Mouse (Mus musculus) natural killer cell, adult 2 months (primary cell): Measurements from ENCODE around the gene Psmd4.
"Not testable (repeated sequence)": the region's sequence is repeated elsewhere in the genome, so short reads cannot be mapped to it uniquely, and the experiment has no call there.

ENCODE experiments used
- DNase-seq, 2 experiments: peaks; one replicate each; pipeline ENCODE4 v3.0.0; 2022; ENCODE audit warnings: low spot score in 2 of 2

Gene Psmd4

DNA sequence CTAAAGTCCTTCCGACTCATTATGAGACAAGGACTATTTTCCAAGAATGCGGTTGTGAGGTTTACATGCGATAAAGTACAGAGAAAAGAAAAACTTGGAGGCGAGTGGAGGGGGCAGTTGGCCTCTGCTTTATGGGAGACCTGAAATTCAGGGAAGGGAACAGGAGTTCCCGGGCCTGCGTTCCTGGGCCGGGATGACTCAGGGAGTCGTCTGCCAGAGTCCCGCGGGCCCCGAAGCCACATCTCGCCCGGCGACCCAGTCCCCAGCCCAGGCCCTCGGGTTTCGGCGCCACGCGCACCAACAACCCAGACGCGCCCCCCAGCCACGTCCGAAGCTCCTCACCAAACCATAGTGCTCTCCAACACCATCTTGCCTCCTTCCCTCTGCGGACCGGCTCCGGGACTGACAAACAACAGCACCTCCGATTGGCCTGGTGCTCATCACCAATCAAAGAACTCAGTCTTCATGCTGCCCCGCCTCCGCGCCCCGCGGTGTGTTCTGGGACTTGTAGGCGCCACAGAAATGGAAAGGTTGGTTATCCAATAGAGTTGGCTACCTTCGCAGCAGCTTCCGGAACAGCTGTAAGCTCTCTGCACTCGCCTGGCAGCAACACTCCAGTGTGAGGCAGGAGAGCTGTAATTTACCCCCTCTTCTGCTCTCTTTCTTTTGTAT lies at the start of gene Psmd4:
Gene Psmd4 (minus strand): TSS at position 449 of the 672 bp plus-strand sequence.
- peak; percentile 96 to 97 for DNase-seq

DNA sequence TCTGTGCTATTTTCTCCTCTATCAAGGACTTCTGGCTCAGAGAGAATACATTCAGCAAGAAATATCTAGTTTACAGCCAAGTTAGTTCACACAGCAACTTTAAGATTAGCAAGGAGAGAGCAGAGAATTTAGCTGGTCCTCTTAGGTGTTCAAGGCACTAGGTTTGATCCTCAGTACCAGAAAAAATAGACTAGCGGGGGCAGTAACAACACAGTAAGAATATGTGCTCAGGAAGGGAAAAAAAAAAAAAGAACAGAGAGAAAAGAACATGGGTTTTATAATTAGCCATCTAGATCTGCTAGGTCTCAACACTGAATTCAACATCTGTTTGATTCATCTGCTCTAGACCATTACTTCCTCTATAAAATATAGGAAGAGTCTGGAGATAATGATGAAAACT lies 45.7 kb upstream of the Psmd4 start:
- DNase-seq, result no peak

DNA sequence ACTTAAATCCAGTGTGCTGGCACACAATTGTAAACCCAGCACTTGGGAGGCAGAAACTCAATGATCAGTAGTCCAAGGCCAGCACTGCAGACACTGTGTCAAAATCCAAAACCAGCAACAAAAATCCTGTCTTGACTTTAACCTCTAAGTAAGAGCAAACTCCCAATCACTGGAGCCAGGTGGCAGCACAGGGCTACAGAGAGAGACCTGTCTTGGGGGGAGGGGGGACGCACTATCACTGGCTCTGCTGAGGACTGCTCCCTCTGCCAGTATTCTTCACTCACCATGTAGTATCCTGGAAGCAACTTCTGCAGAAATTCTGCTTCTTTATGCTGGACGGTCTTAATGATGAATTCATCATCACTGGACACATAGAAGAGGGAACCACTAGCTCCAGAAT lies 29.2 kb upstream of the Psmd4 start:
- DNase-seq, result no peak

DNA sequence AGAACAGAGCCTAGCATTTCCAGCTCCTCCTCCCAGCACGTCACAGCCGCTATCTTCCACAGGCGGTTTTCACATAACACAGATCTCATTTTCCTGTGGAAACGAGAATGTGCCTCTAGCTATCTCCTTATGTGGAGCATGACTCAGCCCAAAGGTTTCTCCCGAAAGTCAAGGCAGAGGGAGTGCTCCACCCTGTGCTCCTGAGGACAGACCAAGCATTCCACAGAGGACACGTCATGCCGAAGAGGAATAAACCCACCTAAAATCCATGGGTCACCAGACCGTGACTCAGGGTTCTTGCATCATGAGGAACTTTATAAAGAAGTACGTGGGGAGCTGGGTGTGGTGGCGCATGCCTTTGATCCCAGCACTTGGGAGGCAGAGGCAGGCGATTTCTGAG lies 24.2 kb upstream of the Psmd4 start:
- DNase-seq, result no peak

DNA sequence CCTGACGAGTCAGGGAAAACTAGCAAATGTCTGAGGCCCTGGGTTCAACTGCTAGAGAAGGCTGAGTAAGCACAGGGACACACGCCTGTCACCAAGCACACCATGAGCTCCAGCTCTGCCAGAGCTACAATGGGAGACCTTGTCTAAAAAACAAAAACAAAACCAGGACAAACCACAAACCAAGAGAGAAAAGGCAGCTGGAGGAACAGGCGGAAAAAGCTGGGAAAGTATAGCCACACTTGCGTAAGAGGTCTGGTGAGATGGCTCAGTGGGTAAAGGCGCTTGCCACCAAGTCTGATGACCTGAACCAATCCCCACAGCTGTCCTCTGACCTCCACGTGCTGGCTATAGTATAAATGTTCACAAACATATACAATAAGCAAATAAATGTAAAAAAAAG lies 23.7 kb upstream of the Psmd4 start:
- DNase-seq, result no peak

DNA sequence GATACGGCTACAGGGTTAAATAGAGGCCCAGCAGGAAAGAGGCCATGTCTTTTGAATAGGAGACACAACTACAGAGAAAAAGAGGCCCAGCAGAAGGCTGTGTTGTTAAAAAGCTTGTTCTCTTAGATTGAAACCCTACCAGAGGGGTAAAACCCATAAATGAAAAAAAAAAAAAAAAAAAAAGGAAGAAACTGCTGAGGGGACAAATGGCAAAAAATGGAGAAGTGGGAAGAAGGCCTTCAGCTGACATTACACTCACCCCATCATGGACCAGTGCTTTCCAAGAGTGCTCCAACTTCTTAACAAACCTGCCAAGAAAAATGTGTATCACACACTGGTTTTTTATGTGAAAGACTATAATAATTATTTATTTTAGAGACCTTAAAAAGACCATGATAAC lies 23.1 kb upstream of the Psmd4 start:
- DNase-seq, result no peak

DNA sequence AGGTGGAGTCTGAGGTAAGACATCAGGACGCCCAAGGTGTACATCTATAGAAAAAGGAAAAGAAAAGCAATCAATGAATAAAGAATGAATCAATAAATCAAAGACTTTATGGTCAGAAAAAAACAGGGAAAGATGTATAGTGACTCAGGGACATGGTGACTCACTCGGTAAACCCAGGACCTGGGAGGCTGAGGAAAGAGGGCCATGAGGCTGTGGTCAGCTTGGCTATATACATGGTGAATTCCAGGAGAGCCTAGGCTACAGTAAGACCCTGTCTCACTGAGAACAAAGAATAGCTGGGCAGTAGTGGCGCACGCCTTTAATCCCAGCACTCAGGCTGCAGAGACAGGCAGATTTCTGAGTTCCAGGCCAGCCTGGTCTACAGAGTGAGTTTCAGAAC lies 21.3 kb upstream of the Psmd4 start:
- DNase-seq, result no peak

DNA sequence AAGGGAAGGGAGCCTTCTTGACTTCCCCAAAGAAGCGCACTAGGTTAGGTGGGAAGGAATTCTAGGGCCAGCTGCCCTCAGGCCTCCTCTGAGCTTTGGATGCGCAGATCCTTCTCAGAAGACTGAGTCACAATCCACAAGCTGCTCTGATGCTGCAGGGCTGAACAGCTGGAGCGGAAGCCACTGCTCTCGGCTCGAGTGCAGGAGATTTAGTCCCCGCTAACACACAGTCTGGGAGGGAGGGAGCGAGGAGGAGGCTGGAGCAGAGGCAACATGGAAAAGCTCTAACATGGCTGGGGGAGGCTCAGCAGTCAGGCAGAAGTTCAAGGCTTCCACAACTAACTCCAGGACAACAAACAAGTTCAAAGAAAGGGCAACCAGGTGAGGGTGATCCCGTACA lies 15.7 kb upstream of the Psmd4 start:
- DNase-seq, result no peak

DNA sequence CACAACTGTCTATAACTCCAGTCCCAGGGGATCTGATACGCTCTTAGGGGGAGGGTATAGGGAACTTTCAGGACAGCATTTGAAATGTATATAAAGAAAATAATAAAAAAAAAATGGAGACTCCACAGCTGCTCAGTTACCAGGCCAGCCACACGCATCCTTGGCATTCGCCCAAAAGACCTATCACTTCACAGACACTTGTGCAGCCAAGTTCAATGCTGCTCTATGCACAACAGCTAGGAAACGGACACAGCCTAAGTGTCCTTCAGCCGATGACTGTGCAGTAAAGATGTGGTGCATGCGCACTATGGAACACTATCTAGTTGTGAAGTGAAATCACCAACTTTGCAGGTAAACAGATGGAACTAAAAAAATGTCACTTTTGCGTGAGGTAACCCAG lies 13.9 kb upstream of the Psmd4 start:
- no peak for DNase-seq

DNA sequence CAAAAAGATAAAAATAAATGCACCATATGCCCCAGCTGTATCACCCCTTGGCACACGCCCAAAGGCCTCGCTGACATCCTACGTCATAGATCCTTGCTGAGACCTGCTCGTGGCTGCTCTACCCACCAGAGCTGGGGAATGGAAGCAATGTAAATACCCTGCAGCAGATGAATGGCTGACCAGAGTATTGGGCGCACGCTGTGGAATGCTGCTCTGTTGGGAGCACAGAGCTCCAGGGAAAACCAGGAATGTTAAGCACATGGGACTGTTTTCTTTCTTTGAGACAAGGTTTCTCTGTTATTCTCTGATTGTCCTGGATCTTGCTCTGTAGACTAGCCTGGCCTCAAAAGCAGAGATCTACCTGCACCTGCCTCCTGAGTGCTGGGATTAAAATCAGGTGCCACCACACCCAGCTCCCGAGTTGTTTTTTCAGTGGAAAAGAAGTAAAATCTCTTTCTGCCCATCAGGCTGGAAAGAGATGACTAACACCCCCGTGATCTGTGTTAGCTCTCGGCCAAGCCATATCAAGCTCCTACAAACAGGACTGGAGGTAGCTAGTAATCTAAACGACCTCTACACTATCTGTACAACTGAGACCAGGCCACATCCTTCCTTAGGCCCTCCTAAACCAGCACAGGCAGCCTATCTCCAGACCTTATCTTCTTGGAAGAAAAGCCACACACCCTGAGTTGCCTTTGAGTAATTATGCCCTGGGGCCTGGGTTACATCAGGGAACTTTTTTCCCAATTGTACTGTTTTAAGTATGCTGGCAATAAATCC lies 12.3 kb upstream of the Psmd4 start:
- DNase-seq, result no peak

DNA sequence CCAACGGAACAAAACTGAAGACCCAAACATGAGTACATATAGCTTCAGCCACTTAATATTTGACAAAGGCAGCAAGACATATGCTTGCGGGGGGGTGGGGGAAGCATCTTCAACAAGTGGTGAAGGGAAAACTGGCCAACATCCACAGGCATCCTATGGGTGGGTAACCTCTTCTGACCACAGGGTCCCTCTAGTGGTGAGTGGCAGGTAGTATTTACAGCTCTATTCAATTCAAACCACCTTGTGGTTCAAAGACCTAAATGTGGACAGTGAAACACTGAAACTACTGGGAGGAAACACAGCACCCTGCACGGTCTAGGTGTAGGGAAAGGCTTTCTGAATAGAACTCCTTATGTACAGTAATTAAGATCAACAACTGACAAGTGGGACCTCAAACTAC lies 11.3 kb upstream of the Psmd4 start:
- peak; percentile 31 to 34 for DNase-seq

DNA sequence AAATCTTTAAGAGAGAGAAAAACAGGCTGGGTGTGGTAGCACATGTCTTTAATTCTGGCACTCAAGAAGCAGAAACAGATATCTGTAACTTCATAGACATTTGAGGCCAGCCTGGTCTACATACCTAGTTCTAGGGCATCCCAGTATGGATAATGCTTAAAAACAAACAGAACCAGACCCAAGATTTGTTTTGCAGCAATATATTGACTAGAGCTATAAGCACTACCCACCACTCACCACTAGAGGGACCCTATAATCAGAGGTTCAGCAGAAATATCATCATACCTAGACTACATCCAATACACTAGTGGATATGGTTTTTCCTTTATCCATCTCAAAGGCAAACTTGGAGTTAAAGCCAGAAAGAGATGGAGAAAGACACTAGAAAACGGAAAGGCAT lies 10.5 kb upstream of the Psmd4 start:
- peak; percentile 51 to 57 for DNase-seq

DNA sequence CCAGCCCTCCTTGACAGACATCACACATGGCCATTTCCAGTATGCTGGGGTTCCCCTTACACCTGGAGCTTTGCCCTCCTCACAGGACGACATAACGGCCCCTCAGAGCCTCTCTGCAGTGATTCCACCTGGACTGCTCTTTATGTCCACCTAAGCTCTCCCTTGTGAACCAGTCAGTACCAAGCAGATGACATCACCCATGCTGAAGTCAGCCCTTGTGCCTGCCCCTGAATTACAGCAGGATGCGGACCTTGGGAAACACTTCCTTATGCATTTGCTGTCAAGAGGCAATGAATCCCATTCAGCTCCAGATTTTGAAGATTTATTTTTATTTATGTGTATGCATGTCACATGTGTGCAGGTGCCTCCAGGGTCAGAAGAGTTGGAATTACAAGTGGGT lies 5.5 kb upstream of the Psmd4 start:
- no peak for DNase-seq

DNA sequence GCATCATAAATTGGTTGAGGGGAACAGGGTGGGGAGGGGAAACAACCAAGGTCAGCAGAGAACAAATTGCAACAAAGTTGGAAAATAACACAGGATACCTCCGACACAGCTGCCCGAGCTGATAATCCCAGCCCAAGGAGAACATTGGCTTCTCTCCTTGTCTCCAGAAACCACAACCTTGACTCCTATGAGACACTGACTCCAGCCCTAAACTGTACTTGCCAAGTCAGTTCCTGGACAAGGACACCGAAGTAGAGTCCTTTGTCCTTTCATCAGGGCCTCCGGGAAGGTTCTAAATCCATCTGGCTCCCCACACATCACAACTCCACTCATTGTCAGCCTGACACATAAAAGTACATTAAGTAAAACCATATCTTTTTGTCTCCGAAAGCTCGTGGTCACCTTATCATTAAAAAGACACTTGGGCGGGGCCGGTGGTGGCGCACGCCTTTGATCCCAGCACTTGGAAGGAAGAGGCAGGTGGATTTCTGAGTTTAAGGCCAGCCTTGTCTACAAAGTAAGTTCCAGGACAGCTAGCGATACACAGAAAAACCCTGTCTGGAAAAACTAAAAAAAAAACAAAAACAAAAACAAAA lies 4.1 kb upstream of the Psmd4 start:
- DNase-seq, result no peak

DNA sequence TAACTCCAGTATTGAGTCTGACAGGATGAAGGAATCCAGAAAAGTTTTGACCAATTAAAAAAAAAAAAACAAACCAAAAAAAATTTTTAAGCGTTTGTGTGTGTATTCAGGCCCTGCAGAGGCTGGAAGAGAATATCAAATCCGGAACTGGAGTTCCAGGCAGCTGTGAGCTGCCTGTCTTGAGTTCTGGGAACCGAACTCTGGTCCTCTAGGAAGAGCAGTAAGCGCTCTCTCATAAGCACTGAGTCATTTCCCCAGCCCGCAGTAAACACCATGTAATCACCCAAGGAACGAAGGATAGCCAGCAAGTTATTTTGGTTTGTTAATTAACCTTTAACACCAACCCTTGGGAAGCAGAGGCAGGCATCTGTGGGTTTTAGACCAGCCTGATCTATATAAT lies 837 bp upstream of the Psmd4 start:
- no peak for DNase-seq

DNA sequence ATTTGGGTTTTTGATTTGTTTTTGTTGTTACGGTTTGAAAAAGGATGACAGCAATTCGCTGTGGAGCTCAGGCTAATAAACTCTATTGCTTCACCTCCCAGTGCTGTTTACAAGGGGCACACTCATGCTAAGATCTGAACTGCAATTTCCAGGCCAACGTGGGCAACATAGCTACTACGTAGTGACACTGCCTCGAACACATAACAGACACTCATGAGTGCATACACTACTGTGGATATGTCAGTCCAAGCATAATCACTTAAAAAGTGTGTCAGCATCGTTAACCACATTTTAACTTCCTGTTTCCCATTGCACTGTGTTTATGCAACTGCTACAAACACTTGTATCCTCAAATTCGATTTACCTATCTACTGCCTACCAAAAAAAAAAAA lies 420 bp upstream of the Psmd4 start:
- no peak for DNase-seq

DNA sequence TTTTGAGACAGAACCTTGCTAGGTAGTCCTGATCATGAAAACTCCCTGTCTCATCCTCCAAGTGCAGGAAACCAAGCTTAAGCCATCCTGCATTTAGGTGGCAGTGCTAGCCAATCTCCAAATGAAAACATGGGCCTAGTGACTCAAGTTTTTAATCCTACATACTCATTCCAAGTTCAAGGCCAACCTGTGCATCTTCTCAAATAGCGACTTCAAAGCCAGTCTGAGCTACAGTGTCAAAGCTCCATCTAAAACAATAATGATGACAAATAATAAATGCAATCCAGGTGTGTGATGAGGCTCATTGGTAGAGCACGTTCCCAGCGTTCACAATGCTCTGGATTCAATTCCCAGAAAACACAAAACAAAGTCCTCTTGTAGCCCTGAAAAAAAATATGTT lies 789 bp downstream of the Psmd4 start:
- DNase-seq, result no peak

DNA sequence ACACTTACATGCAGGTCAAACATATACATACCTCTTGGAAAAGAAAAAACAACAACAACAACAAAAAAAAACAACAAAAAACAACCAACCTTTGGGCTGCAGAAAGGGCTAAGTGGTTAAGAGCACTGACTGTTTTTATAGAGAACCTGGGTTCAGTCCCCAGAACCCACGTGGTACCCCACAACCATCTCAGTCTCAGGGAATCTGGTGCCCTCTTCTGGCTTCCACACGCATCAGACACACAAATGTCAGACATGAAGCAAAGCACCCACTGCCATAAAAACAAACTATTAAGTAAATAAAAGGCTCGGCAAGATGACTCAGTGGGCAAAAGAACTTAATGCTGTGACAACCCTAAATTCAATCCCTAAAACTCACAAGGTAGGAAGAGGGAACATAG lies 12.5 kb downstream of the Psmd4 start:
- no peak for DNase-seq

DNA sequence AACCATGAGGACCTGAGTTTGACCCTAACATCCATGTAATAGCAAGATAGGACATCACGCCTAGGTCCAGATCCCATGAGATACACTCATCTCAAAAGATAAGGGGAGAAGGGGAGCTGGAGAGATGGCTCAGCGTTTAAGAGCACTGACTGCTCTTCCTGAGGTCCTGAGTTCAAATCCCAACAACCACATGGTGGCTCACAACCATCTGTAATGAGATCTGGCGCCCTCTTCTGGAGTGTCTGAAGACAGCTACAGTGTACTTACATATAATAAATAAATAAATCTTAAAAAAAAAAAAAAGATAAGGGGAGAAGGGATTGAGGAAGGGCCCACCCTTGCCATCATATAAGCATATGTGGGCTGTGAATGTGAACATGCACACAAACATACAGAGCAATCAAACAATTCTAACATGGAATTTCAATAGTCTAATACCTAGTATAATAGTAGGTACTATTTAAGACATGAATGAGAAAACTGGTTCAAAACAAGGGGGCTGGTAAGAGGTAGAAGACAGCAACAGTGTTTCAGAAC lies 13.1 kb downstream of the Psmd4 start:
- not testable (repeated sequence) for DNase-seq

DNA sequence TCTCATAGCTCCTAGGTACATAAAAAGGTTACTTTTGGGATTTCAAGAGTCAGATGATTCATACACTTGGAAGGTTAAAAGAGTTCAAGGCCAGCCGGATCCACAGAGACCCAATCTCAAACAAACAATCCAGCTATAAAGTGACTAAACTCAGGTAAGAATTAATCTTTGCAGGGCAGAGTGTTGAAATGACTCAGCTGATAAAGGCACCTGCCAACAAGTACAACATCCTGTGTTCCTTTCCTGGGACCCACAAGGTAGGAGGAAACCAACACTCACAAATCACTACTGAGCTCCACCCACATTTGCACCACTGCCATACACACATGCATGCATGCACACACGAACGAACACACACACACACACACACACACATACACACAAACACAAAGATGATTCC lies 13.8 kb downstream of the Psmd4 start:
- no peak for DNase-seq

DNA sequence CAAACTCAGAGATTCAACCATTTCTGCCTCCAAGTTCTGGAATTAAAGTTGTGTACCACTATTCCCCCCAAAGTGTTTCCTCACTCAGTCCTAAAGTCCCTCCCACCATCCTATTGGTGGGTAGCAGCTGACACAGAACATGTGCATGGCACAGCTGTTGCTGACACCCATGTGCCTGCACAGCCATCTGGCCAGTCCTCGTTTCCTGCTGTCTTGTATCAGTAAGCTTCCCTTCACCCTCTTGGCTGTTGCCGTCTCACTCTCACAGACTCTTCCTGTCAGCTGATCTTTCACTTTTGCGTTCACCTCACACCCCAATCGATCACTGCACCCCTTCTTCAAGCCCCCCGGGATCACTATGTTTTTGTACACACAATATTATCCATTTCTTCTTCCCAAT lies 14.7 kb downstream of the Psmd4 start:
- peak in 1 of 2 experiments; percentile 36 for DNase-seq

DNA sequence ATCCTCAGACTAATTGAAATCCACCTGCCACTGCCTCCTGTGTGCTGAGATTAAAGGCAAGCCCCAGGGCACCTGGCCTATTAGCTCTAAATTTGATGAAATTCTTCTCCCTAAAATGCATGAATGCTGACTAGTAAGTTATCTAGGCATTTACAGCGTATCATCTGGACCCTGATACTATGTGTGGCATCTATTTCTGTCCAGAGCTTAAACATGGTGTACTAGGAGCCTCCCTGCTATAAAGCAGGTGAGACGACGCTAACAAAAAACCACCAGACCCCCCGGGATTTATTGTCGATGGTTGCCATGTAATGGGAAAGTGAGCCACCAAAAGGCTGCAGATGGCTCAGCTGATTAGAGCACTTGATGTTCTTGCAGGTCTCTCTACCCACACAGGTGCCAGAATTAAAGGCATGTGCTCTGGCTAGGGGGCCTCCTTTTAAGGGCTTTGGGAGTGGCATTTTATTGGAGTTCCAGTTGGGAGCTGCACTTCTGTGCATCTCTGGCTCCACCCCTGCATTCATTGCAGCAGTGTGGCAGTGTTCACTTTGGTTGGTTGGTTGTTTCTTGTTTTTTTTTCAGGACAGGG lies 15.3 kb downstream of the Psmd4 start:
- no peak for DNase-seq

DNA sequence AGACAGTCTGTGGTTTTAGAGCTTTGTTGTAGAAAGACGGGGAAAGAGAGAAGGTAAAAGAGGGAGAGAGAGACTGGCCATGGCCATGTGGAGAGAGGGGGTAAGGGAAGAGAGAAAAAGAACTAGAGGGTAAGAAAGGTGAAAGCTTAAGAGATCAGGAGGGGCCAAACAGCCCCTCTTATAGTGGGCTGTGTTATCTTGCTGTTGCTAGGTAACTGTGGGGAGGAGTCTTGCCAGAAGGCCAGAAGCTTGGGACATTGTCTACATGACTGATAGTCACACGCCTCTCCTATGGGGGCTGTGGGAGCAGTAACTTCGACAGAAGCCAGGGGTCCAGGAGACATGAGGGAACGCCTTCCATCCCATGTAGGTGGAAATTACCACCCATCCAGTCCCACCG lies 17.2 kb downstream of the Psmd4 start:
- no peak for DNase-seq
